Mouse (Mus musculus) liver, embryonic 11.5 days (tissue): ENCODE measurements around the gene Siglec1. TPM values are rescaled to one million over a fixed set of nuclear protein-coding genes. Genes with fewer than 3 reads are reported as not detected.
A peak's percentile ranks its signal among the peaks of the same experiment; 100 is the strongest.
"Not testable (repeated sequence)": the region's sequence is repeated elsewhere in the genome, so short reads cannot be mapped to it uniquely, and the experiment has no call there.

ENCODE experiments used
- ATAC-seq: fragments of 200-750 bp; cut with Nextera tagmentation; replicated peaks from 2 replicates; pipeline ENCODE4 v1.8.0; 2017; ENCODE audit warnings: moderate number of reproducible peaks, mild to moderate bottlenecking, moderate TSS enrichment, moderate library complexity; ENCODE audit not compliant: low FRiP score
- DNase-seq: peaks from one replicate; pipeline ENCODE4 v3.0.0-alpha.2; 2017; ENCODE audit warnings: low spot score
- H3K27ac ChIP-seq: fragments of 300-500 bp; sonication (generic); 2 replicates; pipeline ENCODE4 v1.5.1; 2014; ENCODE audit warnings: mild to moderate bottlenecking, low read depth, low read length, control low read depth
- H3K27me3 ChIP-seq: fragments of 300-500 bp; sonication (generic); replicated peaks from 2 replicates; pipeline ENCODE4 v1.6.1; 2014; ENCODE audit warnings: low read length, mixed read lengths; ENCODE audit not compliant: control insufficient read depth, insufficient read depth
- H3K36me3 ChIP-seq: fragments of 300-500 bp; sonication (generic); 2 replicates; pipeline ENCODE4 v1.6.1; 2014; ENCODE audit warnings: mild to moderate bottlenecking, low read length, moderate library complexity, mixed read lengths; ENCODE audit not compliant: control insufficient read depth, insufficient read depth
- H3K4me1 ChIP-seq: fragments of 300-500 bp; sonication (generic); replicated peaks from 2 replicates; pipeline ENCODE4 v1.6.1; 2014; ENCODE audit warnings: low read length, mixed read lengths; ENCODE audit not compliant: control insufficient read depth, insufficient read depth
- H3K4me2 ChIP-seq: fragments of 300-500 bp; sonication (generic); 2 replicates; pipeline ENCODE4 v1.6.1; 2014; ENCODE audit warnings: mild to moderate bottlenecking, control low read depth, moderate library complexity
- H3K4me3 ChIP-seq: fragments of 300-500 bp; sonication (generic); 2 replicates; pipeline ENCODE4 v1.5.1; 2014; ENCODE audit warnings: low read depth, low read length, control low read depth
- H3K9ac ChIP-seq: fragments of 300-500 bp; sonication (generic); 2 replicates; pipeline ENCODE4 v1.6.1; 2014; ENCODE audit warnings: low read depth, low read length, control low read depth
- H3K9me3 ChIP-seq: fragments of 300-500 bp; sonication (generic); 2 replicates; pipeline ENCODE4 v1.6.1; 2016; ENCODE audit warnings: low read length, inconsistent platforms, mixed read lengths; ENCODE audit not compliant: control insufficient read depth
- WGBS: fragments of 180-500 bp; shearing (Covaris S2); extraction: QIAGEN DNeasy Blood & Tissue Kit; methylation state at CpG from one replicate; pipeline ENCODE4 v1.1.7; 2014; 5-methylcytosine and 5-hydroxymethylcytosine counted together
- polyA plus RNA-seq: library from polyadenylated mRNA; unstranded; fragments of >200 nt; fragmentation: Nextera tagmentation; extraction: Ambion mirVana; gene quantifications from 2 replicates; pipeline ENCODE4 v1.2.1, GENCODE M21; 2014

Siglec1 gene
- polyA plus RNA-seq, 1 experiment from 2014 or later, result 0.78 TPM

DNA sequence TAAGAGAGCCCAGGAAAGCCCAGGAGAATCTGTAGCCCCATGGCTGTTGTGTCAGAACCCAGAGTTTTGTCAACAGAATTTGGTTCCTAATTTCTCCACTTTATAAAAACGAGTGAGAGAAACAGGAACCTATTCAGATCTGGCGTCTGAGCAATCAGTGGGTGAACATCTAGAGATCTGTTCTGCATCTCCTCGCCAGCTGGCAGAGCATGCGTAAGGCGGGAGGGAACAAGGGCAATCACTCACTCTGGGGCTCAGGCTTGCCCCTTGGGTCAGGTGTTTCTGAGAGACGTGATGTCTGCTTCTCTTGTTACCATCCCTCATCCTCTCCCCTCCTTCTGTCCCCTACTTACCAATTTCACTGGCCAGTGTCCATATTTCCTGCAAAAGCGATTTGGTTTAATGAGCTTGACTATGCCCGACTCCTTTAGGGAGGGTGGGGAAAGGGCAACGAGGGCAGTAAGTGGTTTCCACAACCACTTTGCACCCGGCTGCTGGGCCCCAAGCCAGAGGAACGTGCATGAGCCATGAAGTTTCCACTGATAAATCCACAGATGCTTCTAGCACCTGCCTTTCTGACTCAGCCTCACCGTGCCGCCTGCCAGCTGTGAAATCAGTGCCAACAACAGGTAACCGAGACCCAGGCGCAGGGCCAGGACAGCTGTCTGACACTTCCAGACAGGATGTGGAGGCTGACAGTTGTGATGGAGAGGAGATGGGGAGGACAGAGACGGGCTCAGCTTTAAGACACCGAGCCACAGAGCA is 49.2 kb downstream of the Siglec1 start:
- ATAC-seq, result no peak
- H3K4me3 ChIP-seq, result no peak overlapping the region
- H3K36me3 ChIP-seq, result no peaks in the 10 kb centered on the region
- H3K9ac ChIP-seq, result no peak overlapping the region
- H3K4me2 ChIP-seq, result no peak overlapping the region
- H3K27ac ChIP-seq, result no peak overlapping the region
- WGBS, result 56% methylated on average over 17 of the region's 17 CpGs
- peaks cover 57% of the 10 kb centered on the region for H3K27me3 ChIP-seq
- no peaks in the 10 kb centered on the region for H3K4me1 ChIP-seq
- 0 out of 2 replicates have a peak, but pooled peaks cover 3% of the 10 kb centered on the region for H3K9me3 ChIP-seq
- DNase-seq, result no peak

- no peak for DNase-seq
- peaks cover 51% of the 10 kb centered on the region for H3K27me3 ChIP-seq
- no peak overlapping the region for H3K9ac ChIP-seq
- ATAC-seq, result no peak
- H3K36me3 ChIP-seq, result no peaks in the 10 kb centered on the region
- H3K4me2 ChIP-seq, result no peak overlapping the region
- no peak overlapping the region for H3K4me3 ChIP-seq
- H3K9me3 ChIP-seq, result 0 out of 2 replicates have a peak, but pooled peaks cover 3% of the 10 kb centered on the region
- no peaks in the 10 kb centered on the region for H3K4me1 ChIP-seq
- H3K27ac ChIP-seq, result no peak overlapping the region
Observed at GRCm38 (mm10) chr2:131036757-131037156, 49.8 kb downstream of the Siglec1 start.

DNA sequence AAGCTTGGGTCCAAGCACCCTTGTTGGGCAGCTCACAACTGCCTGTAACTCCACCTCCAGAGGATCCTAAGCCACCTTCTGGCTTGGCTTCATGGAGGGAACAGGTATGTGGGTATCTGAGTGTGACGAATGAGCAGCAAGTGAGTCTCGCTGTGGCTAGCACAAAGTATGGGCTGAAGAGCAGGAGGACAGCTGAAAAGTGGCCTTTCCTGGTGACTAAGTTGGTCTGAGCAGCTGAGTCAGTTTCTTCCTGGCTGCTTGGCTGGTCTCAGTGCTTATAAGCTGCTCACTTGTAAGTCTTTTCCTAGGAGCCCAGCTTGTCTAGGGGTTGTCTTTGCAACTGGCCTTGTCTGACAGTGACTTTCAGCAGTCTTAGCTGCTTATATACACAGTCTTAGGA is 50.2 kb downstream of the Siglec1 start:
- H3K27ac ChIP-seq, result no peak overlapping the region
- 82% methylated on average over 2 of the region's 2 CpGs for WGBS

DNA sequence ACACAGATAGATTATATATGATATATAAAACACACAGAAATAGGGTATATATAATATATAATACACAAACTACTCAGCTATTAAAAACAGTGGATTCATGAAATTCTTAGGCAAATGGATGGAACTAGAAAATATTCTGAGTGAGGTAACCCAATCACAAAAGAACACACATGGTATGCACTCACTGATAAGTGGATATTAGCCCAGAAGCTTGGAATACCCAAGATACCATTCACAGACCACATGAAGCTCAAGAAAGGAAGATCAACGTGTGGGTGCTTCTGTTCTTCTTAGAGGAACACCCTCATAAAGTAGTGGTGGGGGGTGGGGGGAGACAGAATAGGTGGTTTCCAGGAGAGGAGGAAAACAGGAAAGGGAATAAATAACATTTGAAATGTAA is 55.2 kb downstream of the Siglec1 start:
- peak; percentile 76 for ATAC-seq
- peaks cover 14% of the 10 kb centered on the region for H3K4me1 ChIP-seq
- 18% methylated on average over 1 of the region's 1 CpGs for whole genome bisulfite sequencing
- DNase-seq, H3K36me3 ChIP-seq, H3K4me3 ChIP-seq, H3K27me3 ChIP-seq, H3K9ac ChIP-seq, H3K4me2 ChIP-seq, H3K9me3 ChIP-seq, H3K27ac ChIP-seq: not testable (repeated sequence)

More for the DNA sequence above, 50.2 kb downstream of the Siglec1 start:
- H3K36me3 ChIP-seq, result no peaks in the 10 kb centered on the region
- DNase-seq (no peak), ATAC-seq (no peak)
- H3K27me3 ChIP-seq, result peaks cover 46% of the 10 kb centered on the region
- no peak overlapping the region for H3K4me3 ChIP-seq
- H3K9ac ChIP-seq, result no peak overlapping the region
- H3K4me2 ChIP-seq, result no peak overlapping the region
- 0 out of 2 replicates have a peak, but pooled peaks cover 3% of the 10 kb centered on the region for H3K9me3 ChIP-seq
- H3K4me1 ChIP-seq, result no peaks in the 10 kb centered on the region

DNA sequence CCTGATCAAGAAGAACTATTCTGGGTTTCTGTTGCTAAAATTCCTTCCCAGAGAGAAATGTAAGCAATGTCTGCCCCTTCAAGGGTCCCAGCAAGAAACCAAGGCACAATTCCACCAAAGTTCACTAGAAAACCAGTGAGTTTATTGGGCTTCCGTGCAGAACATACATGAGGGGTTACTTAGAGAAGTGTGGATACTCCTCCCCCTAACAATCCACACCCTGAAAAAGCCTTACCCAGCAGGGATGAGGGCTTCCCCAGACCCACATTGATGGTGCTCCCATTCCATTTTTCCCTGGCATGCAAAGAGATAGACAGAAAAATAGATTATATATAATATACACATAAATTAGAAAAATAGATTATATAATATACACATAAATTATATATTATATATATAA is 55.6 kb downstream of the Siglec1 start:
- 0 out of 2 replicates have a peak, but pooled peaks cover 3% of the 10 kb centered on the region for H3K9me3 ChIP-seq
- WGBS, result 86% methylated on average over 1 of the region's 1 CpGs
- H3K36me3 ChIP-seq, result no peaks in the 10 kb centered on the region
- no peak for DNase-seq
- H3K27me3 ChIP-seq, result 0 out of 2 replicates have a peak, but pooled peaks cover under 1% of the 10 kb centered on the region
- H3K9ac ChIP-seq, result no peak overlapping the region
- no peak overlapping the region for H3K4me2 ChIP-seq
- H3K4me3 ChIP-seq, result no peak overlapping the region
- no peak overlapping the region; the same call in 1 of the 2 replicates for H3K27ac ChIP-seq
- no peak for ATAC-seq
- peaks cover 14% of the 10 kb centered on the region for H3K4me1 ChIP-seq

- H3K27me3 ChIP-seq, result no peaks in the 10 kb centered on the region
- no peak overlapping the region for H3K27ac ChIP-seq
- no peak for DNase-seq
- no peak overlapping the region for H3K9ac ChIP-seq
- no peak overlapping the region for H3K4me2 ChIP-seq
- 82% methylated on average over 2 of the region's 2 CpGs for WGBS
- H3K9me3 ChIP-seq, result 0 out of 2 replicates have a peak, but pooled peaks cover 3% of the 10 kb centered on the region
- no peak for ATAC-seq
- H3K36me3 ChIP-seq, result no peaks in the 10 kb centered on the region
- no peak overlapping the region for H3K4me3 ChIP-seq
- peaks cover 14% of the 10 kb centered on the region for H3K4me1 ChIP-seq
Observed at GRCm38 (mm10) chr2:131030561-131030960, 56.0 kb downstream of the Siglec1 start.

DNA sequence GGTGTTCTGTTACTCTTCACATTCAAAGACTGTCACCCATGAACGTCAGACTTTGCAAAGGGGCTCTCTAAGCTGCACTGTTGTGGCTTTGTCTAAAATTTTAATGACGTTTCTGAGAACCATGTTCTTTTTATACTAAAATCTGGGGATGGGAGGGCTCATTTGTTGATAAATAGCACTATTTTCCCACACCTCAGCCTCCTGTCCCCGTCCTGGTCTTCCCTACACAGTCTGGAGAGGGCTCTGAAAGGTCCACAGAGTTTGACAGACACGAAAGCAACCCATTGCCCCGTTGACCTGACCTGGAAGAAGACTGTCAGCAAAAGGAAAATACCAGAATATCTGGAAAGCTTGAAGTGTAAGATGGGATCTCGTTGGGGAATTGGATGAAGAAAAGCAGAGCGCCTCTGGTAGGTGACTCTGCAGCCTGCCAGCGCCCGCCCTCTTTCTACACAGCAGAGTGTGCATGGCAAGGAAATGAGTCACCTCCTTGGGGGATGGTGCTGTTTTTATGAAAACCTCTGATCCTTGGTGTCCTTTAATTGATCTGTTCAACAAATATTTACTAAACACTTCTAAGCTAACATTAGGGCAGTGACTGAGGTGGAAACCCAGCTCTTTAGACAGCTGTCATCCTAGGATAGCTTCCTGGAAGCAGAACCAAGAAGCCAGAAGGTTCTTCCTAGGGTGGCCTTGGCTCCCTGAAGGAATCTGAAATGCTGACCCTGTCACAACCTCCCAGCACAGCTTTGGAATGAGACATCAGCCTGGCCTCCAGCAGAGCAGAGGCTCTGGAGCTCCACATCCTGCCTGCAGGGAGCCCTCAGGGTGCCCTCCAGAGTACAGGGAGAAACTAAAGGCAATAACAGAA is 57.3 kb downstream of the Siglec1 start:
- no peak overlapping the region for H3K4me2 ChIP-seq
- WGBS, result 56% methylated on average over 9 of the region's 9 CpGs

DNA sequence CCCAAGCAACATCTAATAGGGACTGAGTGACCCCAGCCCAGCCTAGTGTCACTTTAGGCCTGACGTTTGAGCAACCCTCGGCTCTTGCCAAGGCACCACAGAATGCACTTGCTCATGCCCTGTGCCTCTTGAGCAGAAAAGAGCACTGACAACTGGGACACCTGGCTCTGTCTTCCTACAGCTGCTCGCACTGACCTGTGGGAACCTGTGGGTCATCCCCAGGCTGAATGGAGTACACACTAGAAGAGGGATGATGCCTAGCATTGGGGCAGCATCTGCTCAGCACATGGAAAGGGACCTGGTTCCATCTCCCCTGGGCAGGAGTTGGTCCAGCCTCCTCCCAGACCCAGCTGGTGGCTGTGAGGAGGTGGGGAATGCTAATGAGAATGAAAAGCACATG is 59.6 kb downstream of the Siglec1 start:
- WGBS, result 86% methylated on average over 3 of the region's 3 CpGs
- H3K36me3 ChIP-seq, result peaks cover 2% of the 10 kb centered on the region; the same call in 1 of the 2 replicates
- H3K9me3 ChIP-seq, result no peaks in the 10 kb centered on the region
- H3K27me3 ChIP-seq, result no peaks in the 10 kb centered on the region
- ATAC-seq (no peak), DNase-seq (no peak)
- peaks cover 14% of the 10 kb centered on the region for H3K4me1 ChIP-seq
- no peak overlapping the region for H3K4me2 ChIP-seq
- no peak overlapping the region for H3K4me3 ChIP-seq
- no peak overlapping the region for H3K9ac ChIP-seq
- H3K27ac ChIP-seq, result no peak overlapping the region

More for the DNA sequence above, 57.3 kb downstream of the Siglec1 start:
- no peak overlapping the region for H3K9ac ChIP-seq
- H3K27ac ChIP-seq, result peak overlapping the region; percentile 17; the same call in 1 of the 2 replicates
- DNase-seq (no peak), ATAC-seq (no peak)
- H3K36me3 ChIP-seq, result no peaks in the 10 kb centered on the region
- 0 out of 2 replicates have a peak, but pooled peaks cover 3% of the 10 kb centered on the region for H3K9me3 ChIP-seq
- H3K27me3 ChIP-seq, result no peaks in the 10 kb centered on the region
- H3K4me3 ChIP-seq, result no peak overlapping the region
- peaks cover 14% of the 10 kb centered on the region for H3K4me1 ChIP-seq
